Mouse (Mus musculus) stomach, embryonic 15.5 days (tissue): ENCODE results near the gene Gps1. TPM values are rescaled to one million over a fixed set of nuclear protein-coding genes. Genes with fewer than 3 reads are reported as not detected.
A peak's percentile ranks its signal among the peaks of the same experiment; 100 is the strongest.
"Not testable (repeated sequence)": the region's sequence is repeated elsewhere in the genome, so short reads cannot be mapped to it uniquely, and the experiment has no call there.

Experiments
- ATAC-seq: fragments of 200-750 bp; cut with Nextera tagmentation; 2 replicates; pipeline ENCODE4 v1.8.0; 2017; ENCODE audit warnings: low read depth, moderate number of reproducible peaks, moderate TSS enrichment; ENCODE audit not compliant: insufficient read depth, low FRiP score
- H3K27ac ChIP-seq: fragments of 300-500 bp; sonication (generic); 2 replicates; pipeline ENCODE4 v1.5.1; 2015; ENCODE audit warnings: mild to moderate bottlenecking, inconsistent platforms
- H3K27me3 ChIP-seq: fragments of 300-500 bp; sonication (generic); replicated peaks from 2 replicates; pipeline ENCODE4 v1.6.1; 2015; ENCODE audit warnings: inconsistent platforms
- H3K36me3 ChIP-seq: fragments of 300-500 bp; sonication (generic); 2 replicates; pipeline ENCODE4 v1.6.1; 2015; ENCODE audit warnings: inconsistent platforms
- H3K4me1 ChIP-seq: fragments of 300-500 bp; sonication (generic); 2 replicates; pipeline ENCODE4 v1.6.1; 2015; ENCODE audit warnings: inconsistent platforms
- H3K4me2 ChIP-seq: fragments of 300-500 bp; sonication (generic); 2 replicates; pipeline ENCODE4 v1.6.1; 2015; ENCODE audit warnings: mild to moderate bottlenecking, inconsistent platforms
- H3K4me3 ChIP-seq: fragments of 300-500 bp; sonication (generic); replicated peaks from 2 replicates; pipeline ENCODE4 v1.5.1; 2015; ENCODE audit warnings: inconsistent platforms
- H3K9ac ChIP-seq: fragments of 300-500 bp; sonication (generic); 2 replicates; pipeline ENCODE4 v1.6.1; 2015; ENCODE audit warnings: inconsistent platforms
- H3K9me3 ChIP-seq: fragments of 300-500 bp; sonication (generic); 2 replicates; pipeline ENCODE4 v1.6.1; 2016; ENCODE audit warnings: inconsistent platforms
- WGBS: fragments of 180-500 bp; shearing (Covaris S2); methylation state at CpG from one replicate; pipeline ENCODE4 v1.1.7; 2015; 5-methylcytosine and 5-hydroxymethylcytosine counted together
- polyA plus RNA-seq: library from polyadenylated mRNA; unstranded; fragments of >200 nt; fragmentation: Nextera tagmentation; extraction: Ambion mirVana; gene quantifications from 2 replicates; pipeline ENCODE4 v1.2.1, GENCODE M21; 2015

Gps1 gene
- polyA plus RNA-seq, 1 experiment from 2014 or later = 157 TPM

- Histone ChIP-seq H3K36me3 (peaks cover 10% of the 10 kb centered on the region; the same call in 1 of the 2 replicates), H3K9me3 (no peaks in the 10 kb centered on the region), H3K9ac (peak overlapping the region; percentile 7; the same call in 1 of the 2 replicates), H3K4me2 (peak overlapping the region; percentile 80), H3K4me3 (peak overlapping the region; percentile 84), H3K27me3 (no peaks in the 10 kb centered on the region), H3K4me1 (peaks cover 29% of the 10 kb centered on the region), H3K27ac (peak overlapping the region; percentile 95)
- no peak for ATAC-seq
- 48% methylated on average over 4 of the region's 4 CpGs for WGBS
Measured at GRCm38 (mm10) chr11:120825289-120825863, 41.3 kb downstream of the Gps1 start.

DNA sequence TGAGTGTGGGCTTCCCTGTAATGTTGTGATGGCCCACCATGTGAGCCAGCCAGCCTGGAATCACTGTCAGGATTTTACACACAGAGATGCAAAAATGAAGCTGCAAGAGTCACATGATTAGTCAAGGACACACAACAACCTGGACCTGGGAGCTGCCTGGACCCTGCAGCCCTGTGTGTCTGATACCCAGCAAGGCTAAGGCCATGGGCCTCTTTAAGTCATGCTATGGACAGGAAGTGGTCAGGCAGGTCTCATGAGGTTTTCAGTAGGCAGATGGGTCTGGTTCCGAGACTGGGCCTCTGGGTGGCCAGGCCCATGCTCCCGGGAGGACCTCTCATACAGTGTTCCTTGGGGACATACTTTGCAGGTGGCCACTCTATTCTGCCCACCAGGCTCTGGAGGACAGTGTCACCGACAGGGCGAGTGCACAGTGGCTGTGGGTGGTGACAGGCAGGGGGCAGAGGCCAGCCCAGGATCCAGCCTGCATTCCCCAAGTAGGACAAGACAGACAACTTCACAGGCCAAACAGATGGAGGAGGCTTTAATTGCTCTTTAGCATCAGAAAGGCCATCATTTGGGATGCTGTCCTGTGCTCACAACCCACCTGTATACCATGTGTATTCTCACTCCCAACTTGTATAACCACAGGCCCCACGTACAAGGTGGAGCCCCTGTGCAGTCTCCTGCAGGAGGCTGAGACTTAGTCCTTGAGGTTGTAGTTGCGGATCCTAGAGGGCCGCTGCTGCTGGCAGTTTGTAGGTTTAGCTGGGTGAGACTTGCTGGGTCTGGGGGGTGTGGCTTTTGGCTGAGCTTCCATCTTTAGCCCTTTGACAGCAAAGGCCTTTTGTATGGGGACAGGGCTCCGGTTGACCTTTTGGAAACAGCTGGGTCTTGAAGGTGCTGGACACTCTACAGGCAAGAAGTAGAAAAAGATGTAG is 42.2 kb downstream of the Gps1 start:
- Histone ChIP-seq H3K4me3 (no peak overlapping the region), H3K36me3 (0 out of 2 replicates have a peak, but pooled peaks cover 2% of the 10 kb centered on the region), H3K27me3 (no peaks in the 10 kb centered on the region), H3K4me2 (no peak overlapping the region), H3K9me3 (no peaks in the 10 kb centered on the region), H3K9ac (no peak overlapping the region), H3K4me1 (peaks cover 25% of the 10 kb centered on the region), H3K27ac (peak overlapping the region; percentile 95; the same call in 1 of the 2 replicates)
- ATAC-seq = no peak
- 83% methylated on average over 8 of the region's 8 CpGs for WGBS

DNA sequence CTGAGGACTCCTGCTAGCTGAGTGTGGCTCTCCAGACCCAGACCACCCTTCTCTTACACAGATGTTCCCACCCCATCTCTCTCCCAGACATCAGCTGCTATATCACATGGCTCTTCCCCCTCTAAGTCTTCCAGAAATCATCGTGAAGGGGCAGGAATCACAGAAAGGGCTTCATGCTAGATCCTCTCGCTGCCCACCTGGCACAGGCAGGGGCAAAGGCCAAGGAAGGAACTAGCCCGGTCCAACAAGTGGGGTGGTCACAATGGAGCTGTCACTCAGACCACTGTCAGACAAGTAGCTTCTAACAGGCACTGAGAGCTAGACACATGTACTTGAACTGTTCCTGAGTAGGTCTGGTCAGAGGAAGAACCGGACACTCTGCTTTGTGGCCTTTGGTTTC is 44.3 kb downstream of the Gps1 start:
- H3K9ac ChIP-seq = no peak overlapping the region
- no peaks in the 10 kb centered on the region for H3K36me3 ChIP-seq
- 73% methylated on average over 4 of the region's 4 CpGs for WGBS
- peaks cover 9% of the 10 kb centered on the region for H3K4me1 ChIP-seq
- no peak overlapping the region for H3K4me2 ChIP-seq
- H3K27ac ChIP-seq = no peak overlapping the region
- H3K4me3 ChIP-seq = no peak overlapping the region
- H3K27me3 ChIP-seq = no peaks in the 10 kb centered on the region
- ATAC-seq = no peak
- no peaks in the 10 kb centered on the region for H3K9me3 ChIP-seq

DNA sequence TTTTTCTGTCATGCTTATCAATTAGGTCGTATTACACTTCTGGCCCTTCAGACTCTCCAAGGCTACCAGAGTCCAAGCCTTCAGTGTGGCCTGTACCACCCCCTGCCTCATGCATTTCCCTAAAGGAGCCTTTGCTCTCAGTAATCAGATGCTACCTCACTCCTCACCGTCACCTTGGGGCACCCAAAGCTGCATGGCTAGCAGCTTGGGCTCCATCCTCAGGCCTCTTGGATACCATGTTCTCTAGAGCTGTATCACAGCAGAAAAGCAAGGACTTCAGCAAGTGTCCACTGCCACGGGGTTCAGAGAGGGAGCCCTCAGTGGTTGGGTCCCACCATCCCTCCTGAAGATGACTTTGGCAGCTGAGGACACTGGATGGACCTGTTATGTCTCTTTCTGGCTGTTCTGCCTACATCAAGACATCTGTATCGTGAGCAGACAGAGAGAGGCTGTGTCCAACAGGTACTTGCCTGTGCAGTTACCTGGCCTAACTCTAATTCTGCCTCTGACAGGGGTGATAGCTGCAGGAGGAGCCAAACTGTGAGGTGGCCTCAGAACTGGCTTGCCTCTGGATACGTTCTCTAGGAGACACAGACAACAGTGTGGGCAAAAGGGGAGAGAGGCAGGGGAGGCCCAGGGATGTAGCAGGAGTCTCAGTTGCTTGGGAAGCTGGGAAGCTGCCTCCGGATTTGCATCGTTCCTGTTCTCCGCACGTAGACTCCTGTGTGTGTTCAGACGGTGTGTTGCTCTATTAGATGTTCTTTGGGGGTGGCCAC is 45.9 kb downstream of the Gps1 start:
- Histone ChIP-seq H3K4me1 (peaks cover 19% of the 10 kb centered on the region), H3K9me3 (no peaks in the 10 kb centered on the region)

GRCm38 (mm10) chr11:120830686-120831085 is 46.6 kb downstream of the Gps1 start:
- Histone ChIP-seq H3K27me3 (no peaks in the 10 kb centered on the region), H3K9me3 (no peaks in the 10 kb centered on the region), H3K4me1 (peaks cover 11% of the 10 kb centered on the region), H3K9ac (no peak overlapping the region), H3K36me3 (no peaks in the 10 kb centered on the region), H3K4me2 (no peak overlapping the region), H3K27ac (no peak overlapping the region), H3K4me3 (no peak overlapping the region)
- WGBS = 85% methylated on average over 12 of the region's 12 CpGs
- no peak for ATAC-seq

More for the DNA sequence above, 45.9 kb downstream of the Gps1 start:
- WGBS = 90% methylated on average over 10 of the region's 10 CpGs
- Histone ChIP-seq H3K36me3 (no peaks in the 10 kb centered on the region), H3K27me3 (no peaks in the 10 kb centered on the region), H3K9ac (no peak overlapping the region), H3K4me3 (no peak overlapping the region), H3K27ac (no peak overlapping the region), H3K4me2 (no peak overlapping the region)
- no peak for ATAC-seq

DNA sequence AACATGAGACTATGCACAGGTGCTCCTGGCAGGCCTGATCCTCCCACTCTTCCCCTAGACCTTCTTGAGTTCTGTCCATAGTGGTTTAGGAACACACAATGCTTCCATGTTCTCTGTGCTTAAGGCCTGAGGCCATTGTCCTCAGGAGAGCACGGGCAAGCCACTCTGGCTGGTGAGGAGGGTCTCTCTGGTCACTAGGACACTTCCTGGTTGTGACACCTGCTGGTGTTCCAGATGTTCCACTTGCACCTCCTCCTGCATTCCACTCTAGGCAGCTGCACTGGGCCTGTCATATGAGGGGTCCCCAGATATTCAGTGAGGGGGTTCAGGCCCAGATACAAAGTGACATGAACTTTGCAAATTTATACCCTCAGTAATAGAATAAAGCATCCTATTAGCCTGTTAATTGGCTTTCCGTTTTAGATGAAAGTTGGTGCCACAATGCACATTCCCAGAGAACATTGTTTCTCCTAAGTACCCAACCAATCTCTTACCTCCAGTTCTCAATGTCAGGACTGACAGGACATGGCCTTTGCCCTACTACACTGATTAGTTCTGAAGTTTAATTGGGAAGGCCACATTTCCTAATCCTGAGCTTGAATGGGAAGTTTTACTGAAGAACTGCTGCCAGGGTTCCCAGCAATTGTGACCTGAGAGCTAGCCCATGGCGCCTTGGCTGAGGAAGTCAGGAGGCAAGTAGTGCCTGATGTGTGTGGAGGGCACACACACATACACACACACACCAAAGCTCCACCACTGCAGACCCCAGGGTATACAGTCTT is 47.8 kb downstream of the Gps1 start:
- WGBS = 87% methylated on average over 3 of the region's 3 CpGs
- no peak overlapping the region for H3K9ac ChIP-seq
- no peak overlapping the region for H3K4me3 ChIP-seq
- peaks cover 11% of the 10 kb centered on the region for H3K4me1 ChIP-seq
- H3K36me3 ChIP-seq = no peaks in the 10 kb centered on the region
- no peak overlapping the region for H3K27ac ChIP-seq
- no peak overlapping the region for H3K4me2 ChIP-seq
- H3K9me3 ChIP-seq = no peaks in the 10 kb centered on the region
- H3K27me3 ChIP-seq = no peaks in the 10 kb centered on the region
- no peak for ATAC-seq

- not testable (repeated sequence) for H3K27me3 ChIP-seq, H3K4me2 ChIP-seq, H3K9me3 ChIP-seq, H3K27ac ChIP-seq, H3K36me3 ChIP-seq, H3K4me3 ChIP-seq, H3K9ac ChIP-seq, ATAC-seq
- WGBS = 87% methylated on average over 5 of the region's 5 CpGs
- H3K4me1 ChIP-seq = peaks cover 11% of the 10 kb centered on the region
Measured at GRCm38 (mm10) chr11:120832962-120833361, 48.9 kb downstream of the Gps1 start.

DNA sequence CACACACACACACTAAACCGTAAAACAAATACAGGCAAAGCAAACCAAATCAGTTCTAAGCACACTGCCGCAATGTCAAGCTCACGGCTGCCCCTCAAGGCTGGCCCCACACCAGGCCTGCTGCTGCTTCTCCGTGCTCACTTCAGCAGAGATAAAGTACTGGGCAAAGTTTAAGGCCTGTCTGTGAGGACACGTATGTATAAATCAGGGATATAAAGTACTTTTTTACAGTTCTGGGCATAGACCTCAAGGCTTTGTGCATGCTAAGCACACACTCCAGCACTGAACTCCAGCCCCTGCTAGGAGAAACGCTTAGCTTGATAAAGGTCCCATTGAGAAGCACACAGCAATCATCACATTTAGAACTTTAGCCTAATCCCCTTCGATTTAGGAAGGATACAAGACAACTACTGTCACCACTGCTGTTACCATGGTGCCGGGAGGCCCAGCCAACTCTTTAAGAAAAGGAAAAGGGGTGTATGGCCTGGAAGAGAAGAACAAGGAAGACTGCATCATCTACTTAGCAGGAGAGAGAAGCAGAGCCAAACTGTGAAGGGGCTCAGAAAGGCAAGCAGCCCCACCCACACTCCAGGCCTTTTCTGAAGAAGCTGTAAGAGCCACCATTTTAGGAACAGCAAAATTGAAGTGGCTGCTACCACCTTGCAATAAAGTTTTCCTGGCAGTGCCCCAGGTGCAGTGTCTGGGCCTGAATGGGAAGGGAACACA is 49.6 kb downstream of the Gps1 start:
- WGBS = 54% methylated on average over 8 of the region's 8 CpGs
- Histone ChIP-seq H3K9ac (no peak overlapping the region), H3K4me1 (peaks cover 11% of the 10 kb centered on the region), H3K36me3 (no peaks in the 10 kb centered on the region), H3K9me3 (no peaks in the 10 kb centered on the region), H3K4me3 (no peak overlapping the region), H3K27ac (peak overlapping the region; percentile 58), H3K27me3 (no peaks in the 10 kb centered on the region), H3K4me2 (no peak overlapping the region)
- ATAC-seq = peak; percentile 72

Other genes starting within 250 kb of the Gps1 start
- 167 TPM in 2 replicates for gene Mcrip1, start 234.5 kb upstream of the Gps1 start, polyA plus RNA-seq
- 0.59 TPM in 1 of 2 replicates, not detected in the other for gene Ppp1r27, start 233.1 kb upstream of the Gps1 start, polyA plus RNA-seq
- 954 and 1,026 TPM in 2 replicates for gene P4hb, start 211.0 kb upstream of the Gps1 start, polyA plus RNA-seq
- 537 and 556 TPM in 2 replicates for gene Arhgdia, start 202.6 kb upstream of the Gps1 start, polyA plus RNA-seq
- 420 and 451 TPM in 2 replicates for gene Alyref, start 185.9 kb upstream of the Gps1 start, polyA plus RNA-seq
- 196 and 200 TPM in 2 replicates for gene Anapc11, start 185.9 kb upstream of the Gps1 start, polyA plus RNA-seq
- gene Npb, start 175.8 kb upstream of the Gps1 start, polyA plus RNA-seq = 9.8 and 12.1 TPM in 2 replicates
- 183 and 188 TPM in 2 replicates for gene Pcyt2, start 166.3 kb upstream of the Gps1 start, polyA plus RNA-seq
- 38.1 and 39.0 TPM in 2 replicates for gene Sirt7, start 159.0 kb upstream of the Gps1 start, polyA plus RNA-seq
- 29.3 and 31.9 TPM in 2 replicates for gene Mafg, start 150.7 kb upstream of the Gps1 start, polyA plus RNA-seq
- 32.5 and 32.7 TPM in 2 replicates for gene Pycr1, start 140.5 kb upstream of the Gps1 start, polyA plus RNA-seq
- gene Myadml2, start 136.1 kb upstream of the Gps1 start, polyA plus RNA-seq = 0.28 and 0.44 TPM in 2 replicates
- gene Notum, start 123.1 kb upstream of the Gps1 start, polyA plus RNA-seq = 3.9 and 4.9 TPM in 2 replicates
- 105 and 113 TPM in 2 replicates for gene Aspscr1, start 111.3 kb upstream of the Gps1 start, polyA plus RNA-seq
- gene Cenpx, start 70.5 kb upstream of the Gps1 start, polyA plus RNA-seq = 155 and 158 TPM in 2 replicates
- gene Lrrc45, start 70.3 kb upstream of the Gps1 start, polyA plus RNA-seq = 55.7 and 57.3 TPM in 2 replicates
- 36.4 and 39.4 TPM in 2 replicates for gene Rac3, start 62.8 kb upstream of the Gps1 start, polyA plus RNA-seq
- gene Dcxr, start 57.0 kb upstream of the Gps1 start, polyA plus RNA-seq = 31.6 and 33.5 TPM in 2 replicates
- gene Cbr2, start 52.2 kb upstream of the Gps1 start, polyA plus RNA-seq = 54.5 and 82.4 TPM in 2 replicates
- 4.3 and 9.3 TPM in 2 replicates for gene Hmga1b, start 21.5 kb upstream of the Gps1 start, polyA plus RNA-seq
- 35.8 and 40.9 TPM in 2 replicates for gene Rfng, start 65 bp upstream of the Gps1 start, polyA plus RNA-seq
- 69.2 and 79.0 TPM in 2 replicates for gene Dus1l, start 12.1 kb downstream of the Gps1 start, polyA plus RNA-seq
- 45.9 and 46.3 TPM in 2 replicates for gene Fasn, start 40.3 kb downstream of the Gps1 start, polyA plus RNA-seq
- gene Ccdc57, start 148.6 kb downstream of the Gps1 start, polyA plus RNA-seq = 4.5 and 5.6 TPM in 2 replicates
- 57.7 and 60.4 TPM in 2 replicates for gene Slc16a3, start 164.2 kb downstream of the Gps1 start, polyA plus RNA-seq
- gene Csnk1d, start 207.1 kb downstream of the Gps1 start, polyA plus RNA-seq = 110 and 119 TPM in 2 replicates